Mouse (Mus musculus) liver, embryonic 16.5 days (tissue): ENCODE data around the gene Gal3st1. TPM values are rescaled to one million over a fixed set of nuclear protein-coding genes. Genes with fewer than 3 reads are reported as not detected.

Experiments
- ATAC-seq: fragments of 200-750 bp; cut with Nextera tagmentation; 2 replicates; pipeline ENCODE4 v1.8.0; 2017; ENCODE audit warnings: low read depth, mild to moderate bottlenecking, moderate number of reproducible peaks, moderate library complexity
- H3K27ac ChIP-seq: fragments of 300-500 bp; sonication (generic); 2 replicates; pipeline ENCODE4 v1.5.1; 2014; ENCODE audit warnings: mild to moderate bottlenecking, low read length
- H3K27me3 ChIP-seq: fragments of 300-500 bp; sonication (generic); 2 replicates; pipeline ENCODE4 v1.6.1; 2014; ENCODE audit warnings: low read depth, low read length, mixed read lengths; ENCODE audit not compliant: control insufficient read depth, insufficient read depth
- H3K36me3 ChIP-seq: fragments of 300-500 bp; sonication (generic); 2 replicates; pipeline ENCODE4 v1.6.1; 2014; ENCODE audit warnings: mild to moderate bottlenecking; ENCODE audit not compliant: control insufficient read depth, insufficient read depth
- H3K4me1 ChIP-seq: fragments of 300-500 bp; sonication (generic); 2 replicates; pipeline ENCODE4 v1.6.1; 2014; ENCODE audit warnings: low read depth, low read length, mixed read lengths; ENCODE audit not compliant: control insufficient read depth
- H3K4me2 ChIP-seq: fragments of 300-500 bp; sonication (generic); 2 replicates; pipeline ENCODE4 v1.6.1; 2014; ENCODE audit warnings: low read depth, low read length, mixed read lengths
- H3K4me3 ChIP-seq: fragments of 300-500 bp; sonication (generic); 2 replicates; pipeline ENCODE4 v1.5.1; 2014; ENCODE audit warnings: low read depth, mild to moderate bottlenecking, low read length
- H3K9ac ChIP-seq: fragments of 300-500 bp; sonication (generic); 2 replicates; pipeline ENCODE4 v1.6.1; 2014; ENCODE audit warnings: low read depth, low read length
- H3K9me3 ChIP-seq: fragments of 300-500 bp; sonication (generic); replicated peaks from 2 replicates; pipeline ENCODE4 v1.6.1; 2016; ENCODE audit warnings: low read length; ENCODE audit not compliant: control insufficient read depth
- whole genome bisulfite sequencing: fragments of 180-500 bp; shearing (Covaris S2); extraction: QIAGEN DNeasy Blood & Tissue Kit; methylation state at CpG from one replicate; pipeline ENCODE4 v1.1.7; 2014; ENCODE audit not compliant: insufficient replicate concordance; 5-methylcytosine and 5-hydroxymethylcytosine counted together
- polyA plus RNA-seq: library from polyadenylated mRNA; unstranded; fragments of >200 nt; fragmentation: Nextera tagmentation; extraction: Ambion mirVana; gene quantifications from 2 replicates; pipeline ENCODE4 v1.2.1, GENCODE M21; 2015

Gene Gal3st1
- polyA plus RNA-seq, 1 experiment from 2014 or later = 2.1 TPM

GRCm38 (mm10) chr11:3974311-3974710, 9.1 kb upstream of the Gal3st1 start:
- ATAC-seq = no peak
- 74% methylated on average over 3 of the region's 3 CpGs for WGBS
- H3K4me3 ChIP-seq = no peak overlapping the region
- no peaks in the 10 kb centered on the region for H3K4me1 ChIP-seq
- H3K36me3 ChIP-seq = peaks cover 47% of the 10 kb centered on the region
- no peak overlapping the region for H3K27ac ChIP-seq
- H3K27me3 ChIP-seq = no peaks in the 10 kb centered on the region
- H3K4me2 ChIP-seq = no peak overlapping the region
- H3K9ac ChIP-seq = no peak overlapping the region
- H3K9me3 ChIP-seq = no peaks in the 10 kb centered on the region

GRCm38 (mm10) chr11:3976678-3977077, 6.8 kb upstream of the Gal3st1 start, which contains the start of gene 4930556J24Rik:
4930556J24Rik (minus strand) TSS chr11:3976778.
- Histone ChIP-seq H3K36me3 (peaks cover 47% of the 10 kb centered on the region), H3K27ac (no peak within 1 kb of the TSS), H3K27me3 (no peaks in the 10 kb centered on the region), H3K4me3 (no peak within 1 kb of the TSS), H3K9ac (no peak within 1 kb of the TSS), H3K9me3 (no peaks in the 10 kb centered on the region), H3K4me2 (no peak within 1 kb of the TSS), H3K4me1 (no peaks in the 10 kb centered on the region)
- ATAC-seq = no peak
- WGBS = 82% methylated on average over 6 of the region's 6 CpGs

- Histone ChIP-seq H3K9ac (no peak overlapping the region), H3K9me3 (no peaks in the 10 kb centered on the region), H3K4me2 (no peak overlapping the region), H3K4me3 (no peak overlapping the region), H3K4me1 (peaks cover 5% of the 10 kb centered on the region), H3K27ac (no peak overlapping the region), H3K27me3 (peaks cover 10% of the 10 kb centered on the region), H3K36me3 (peaks cover 33% of the 10 kb centered on the region)
- no peak for ATAC-seq
- WGBS = 72% methylated on average over 5 of the region's 5 CpGs
Measured at GRCm38 (mm10) chr11:3978421-3978820, 5.0 kb upstream of the Gal3st1 start.

GRCm38 (mm10) chr11:3981536-3981935, 1.9 kb upstream of the Gal3st1 start:
- Histone ChIP-seq H3K9me3 (no peaks in the 10 kb centered on the region), H3K36me3 (peaks cover 20% of the 10 kb centered on the region), H3K9ac (no peak overlapping the region), H3K4me1 (peaks cover 5% of the 10 kb centered on the region), H3K27me3 (peaks cover 24% of the 10 kb centered on the region), H3K4me2 (no peak overlapping the region), H3K27ac (no peak overlapping the region), H3K4me3 (no peak overlapping the region)
- 48% methylated on average over 6 of the region's 6 CpGs for WGBS
- ATAC-seq = no peak

GRCm38 (mm10) chr11:3982275-3983209, 894 bp upstream of the Gal3st1 start:
- peak; percentile 9; the same call in 1 of the 2 replicates for ATAC-seq
- Histone ChIP-seq H3K9ac (no peak overlapping the region), H3K36me3 (peaks cover 13% of the 10 kb centered on the region), H3K4me1 (peaks cover 5% of the 10 kb centered on the region), H3K27ac (no peak overlapping the region), H3K4me3 (no peak overlapping the region), H3K4me2 (no peak overlapping the region), H3K9me3 (no peaks in the 10 kb centered on the region), H3K27me3 (peaks cover 24% of the 10 kb centered on the region)
- 46% methylated on average over 7 of the region's 7 CpGs for WGBS

GRCm38 (mm10) chr11:3983863-3984745, 668 bp downstream of the Gal3st1 start:
- Histone ChIP-seq H3K9ac (no peak overlapping the region), H3K4me3 (peak overlapping the region; percentile 53)
- 7% methylated on average over 15 of the region's 15 CpGs for WGBS

GRCm38 (mm10) chr11:3989748-3990147, 6.3 kb downstream of the Gal3st1 start:
- Histone ChIP-seq H3K9me3 (no peaks in the 10 kb centered on the region), H3K4me1 (no peaks in the 10 kb centered on the region), H3K4me2 (no peak overlapping the region), H3K27me3 (peaks cover 1% of the 10 kb centered on the region; the same call in 1 of the 2 replicates), H3K36me3 (no peaks in the 10 kb centered on the region), H3K9ac (no peak overlapping the region), H3K4me3 (no peak overlapping the region), H3K27ac (no peak overlapping the region)
- 49% methylated on average over 3 of the region's 3 CpGs for WGBS
- ATAC-seq = no peak

More at GRCm38 (mm10) chr11:3983863-3984745, 668 bp downstream of the Gal3st1 start:
- no peak overlapping the region for H3K27ac ChIP-seq
- H3K4me1 ChIP-seq = peaks cover 5% of the 10 kb centered on the region
- no peaks in the 10 kb centered on the region for H3K9me3 ChIP-seq
- peak overlapping the region; percentile 42 for H3K4me2 ChIP-seq
- peak; percentile 67 for ATAC-seq
- peaks cover 3% of the 10 kb centered on the region for H3K36me3 ChIP-seq
- H3K27me3 ChIP-seq = peaks cover 24% of the 10 kb centered on the region

- Histone ChIP-seq H3K4me2 (no peak overlapping the region), H3K36me3 (no peaks in the 10 kb centered on the region), H3K27me3 (peaks cover 13% of the 10 kb centered on the region), H3K27ac (no peak overlapping the region), H3K9me3 (no peaks in the 10 kb centered on the region), H3K4me3 (no peak overlapping the region), H3K4me1 (no peaks in the 10 kb centered on the region), H3K9ac (no peak overlapping the region)
- no peak for ATAC-seq
- 70% methylated on average over 6 of the region's 6 CpGs for WGBS
Measured at GRCm38 (mm10) chr11:3993132-3993531, 9.7 kb downstream of the Gal3st1 start.
